Mouse (Mus musculus) neural tube, embryonic 11.5 days (tissue): ENCODE data around the gene Srd5a1. TPM values are rescaled to one million over a fixed set of nuclear protein-coding genes. Genes with fewer than 3 reads are reported as not detected.

ENCODE experiments used
- ATAC-seq: fragments of 200-750 bp; cut with Nextera tagmentation; 2 replicates; pipeline ENCODE4 v1.8.0; 2017; ENCODE audit warnings: moderate number of reproducible peaks, mild to moderate bottlenecking, moderate TSS enrichment, moderate library complexity; ENCODE audit not compliant: insufficient read depth, low FRiP score, low TSS enrichment
- DNase-seq: peaks from one replicate; pipeline ENCODE4 v3.0.0-alpha.2; 2015; ENCODE audit warnings: low spot score
- H3K27ac ChIP-seq: fragments of 300-500 bp; sonication (generic); 2 replicates; pipeline ENCODE4 v1.5.1; 2014; ENCODE audit warnings: low read depth, mild to moderate bottlenecking, low read length
- H3K27me3 ChIP-seq: fragments of 300-500 bp; sonication (generic); 2 replicates; pipeline ENCODE4 v1.6.1; 2014; ENCODE audit warnings: mild to moderate bottlenecking, low read length, mixed read lengths; ENCODE audit not compliant: control insufficient read depth, insufficient read depth
- H3K36me3 ChIP-seq: fragments of 300-500 bp; sonication (generic); 2 replicates; pipeline ENCODE4 v1.6.1; 2014; ENCODE audit warnings: mild to moderate bottlenecking, low read length, moderate library complexity, mixed read lengths; ENCODE audit not compliant: control insufficient read depth, insufficient read depth
- H3K4me1 ChIP-seq: fragments of 300-500 bp; sonication (generic); 2 replicates; pipeline ENCODE4 v1.6.1; 2014; ENCODE audit warnings: low read length, mixed read lengths; ENCODE audit not compliant: control insufficient read depth, insufficient read depth
- H3K4me2 ChIP-seq: fragments of 300-500 bp; sonication (generic); 2 replicates; pipeline ENCODE4 v1.6.1; 2014; ENCODE audit warnings: low read depth, mild to moderate bottlenecking, moderate library complexity
- H3K4me3 ChIP-seq: fragments of 300-500 bp; sonication (generic); 2 replicates; pipeline ENCODE4 v1.5.1; 2014; ENCODE audit warnings: low read depth, low read length
- H3K9ac ChIP-seq: fragments of 300-500 bp; sonication (generic); 2 replicates; pipeline ENCODE4 v1.6.1; 2014; ENCODE audit warnings: mild to moderate bottlenecking, low read length
- H3K9me3 ChIP-seq: fragments of 300-500 bp; sonication (generic); 2 replicates; pipeline ENCODE4 v1.6.1; 2016; ENCODE audit warnings: low read length; ENCODE audit not compliant: control insufficient read depth
- WGBS: fragments of 180-500 bp; shearing (Covaris S2); extraction: QIAGEN DNeasy Blood & Tissue Kit; methylation state at CpG from one replicate; pipeline ENCODE4 v1.1.7; 2014; 5-methylcytosine and 5-hydroxymethylcytosine counted together
- polyA plus RNA-seq: library from polyadenylated mRNA; unstranded; fragments of >200 nt; fragmentation: Nextera tagmentation; extraction: Ambion mirVana; gene quantifications from 2 replicates; pipeline ENCODE4 v1.2.1, GENCODE M21; 2014

Srd5a1 gene
- 26.0 and 27.1 TPM in 2 replicates for polyA plus RNA-seq

- peak; percentile 99 for DNase-seq
- Histone ChIP-seq H3K4me2 (peak within 1 kb of the TSS; percentile 92), H3K4me3 (peak within 1 kb of the TSS; percentile 87), H3K27ac (no peak within 1 kb of the TSS), H3K9ac (peak within 1 kb of the TSS; percentile 75), H3K36me3 (peaks cover 11% of the 10 kb centered on the region), H3K9me3 (no peaks in the 10 kb centered on the region), H3K4me1 (peaks cover 14% of the 10 kb centered on the region), H3K27me3 (no peaks in the 10 kb centered on the region)
- under 1% methylated on average over 68 of the region's 69 CpGs for WGBS
- peak; percentile 99 for ATAC-seq
Observed at GRCm38 (mm10) chr13:69611398-69612174, at the start of gene Srd5a1. Srd5a1 (minus strand) TSS chr13:69611442.

DNA sequence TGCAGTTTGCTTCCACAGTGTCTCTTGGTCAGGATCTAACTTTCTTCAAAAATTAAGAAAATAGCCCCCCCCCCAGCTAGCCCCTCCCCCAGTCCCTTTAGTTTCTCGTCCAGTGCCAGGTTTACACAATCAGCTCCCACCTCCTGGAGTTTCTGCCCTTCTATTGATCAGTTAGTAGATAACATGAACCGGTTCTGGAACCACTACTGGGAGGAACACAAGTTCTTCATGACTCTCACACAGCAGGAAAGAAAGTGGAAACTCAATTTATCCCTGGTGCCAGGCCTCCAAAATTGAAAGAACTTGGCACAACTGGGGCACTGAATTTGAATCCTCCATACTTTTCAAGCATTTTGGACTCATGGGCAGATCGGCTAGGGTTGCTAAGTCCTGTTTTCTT is 43.3 kb upstream of the Srd5a1 start:
- no peaks in the 10 kb centered on the region for H3K4me1 ChIP-seq
- no peak overlapping the region for H3K4me2 ChIP-seq
- H3K36me3 ChIP-seq: no peaks in the 10 kb centered on the region
- H3K9me3 ChIP-seq: no peaks in the 10 kb centered on the region
- H3K27ac ChIP-seq: no peak overlapping the region
- DNase-seq (no peak), ATAC-seq (no peak)
- no peak overlapping the region for H3K4me3 ChIP-seq
- WGBS: 87% methylated on average over 3 of the region's 3 CpGs
- H3K9ac ChIP-seq: no peak overlapping the region
- no peaks in the 10 kb centered on the region for H3K27me3 ChIP-seq

DNA sequence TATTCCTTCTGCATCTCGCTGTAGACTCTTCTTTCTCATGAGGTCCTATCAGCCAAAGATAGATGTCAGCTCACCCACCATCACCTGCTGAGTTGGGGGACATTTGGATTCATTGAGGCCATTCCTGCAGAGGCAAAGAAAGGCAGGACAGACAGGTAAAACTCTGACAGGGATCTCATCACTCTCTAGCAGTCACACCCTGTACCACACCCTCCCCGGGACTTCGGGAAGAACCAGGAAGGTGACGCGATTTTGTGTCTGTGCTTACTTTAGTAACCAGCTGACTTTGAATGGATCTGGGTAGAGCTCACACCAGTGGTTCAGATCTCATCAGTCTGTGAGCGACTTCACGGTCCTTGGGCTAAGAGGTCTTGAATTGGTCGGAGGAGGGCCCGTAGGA is 35.2 kb upstream of the Srd5a1 start:
- Histone ChIP-seq H3K27ac (no peak overlapping the region), H3K9me3 (no peaks in the 10 kb centered on the region), H3K4me1 (no peaks in the 10 kb centered on the region), H3K36me3 (no peaks in the 10 kb centered on the region), H3K4me2 (no peak overlapping the region), H3K9ac (no peak overlapping the region), H3K27me3 (no peaks in the 10 kb centered on the region), H3K4me3 (no peak overlapping the region)
- ATAC-seq (no peak), DNase-seq (no peak)
- WGBS: 88% methylated on average over 9 of the region's 9 CpGs

GRCm38 (mm10) chr13:69645694-69646423 is 34.6 kb upstream of the Srd5a1 start:
- Histone ChIP-seq H3K9ac (no peak overlapping the region), H3K4me3 (no peak overlapping the region), H3K36me3 (no peaks in the 10 kb centered on the region), H3K4me1 (no peaks in the 10 kb centered on the region), H3K27ac (no peak overlapping the region), H3K27me3 (no peaks in the 10 kb centered on the region), H3K4me2 (no peak overlapping the region), H3K9me3 (no peaks in the 10 kb centered on the region)
- WGBS: 63% methylated on average over 13 of the region's 13 CpGs
- DNase-seq: no peak
- no peak for ATAC-seq

DNA sequence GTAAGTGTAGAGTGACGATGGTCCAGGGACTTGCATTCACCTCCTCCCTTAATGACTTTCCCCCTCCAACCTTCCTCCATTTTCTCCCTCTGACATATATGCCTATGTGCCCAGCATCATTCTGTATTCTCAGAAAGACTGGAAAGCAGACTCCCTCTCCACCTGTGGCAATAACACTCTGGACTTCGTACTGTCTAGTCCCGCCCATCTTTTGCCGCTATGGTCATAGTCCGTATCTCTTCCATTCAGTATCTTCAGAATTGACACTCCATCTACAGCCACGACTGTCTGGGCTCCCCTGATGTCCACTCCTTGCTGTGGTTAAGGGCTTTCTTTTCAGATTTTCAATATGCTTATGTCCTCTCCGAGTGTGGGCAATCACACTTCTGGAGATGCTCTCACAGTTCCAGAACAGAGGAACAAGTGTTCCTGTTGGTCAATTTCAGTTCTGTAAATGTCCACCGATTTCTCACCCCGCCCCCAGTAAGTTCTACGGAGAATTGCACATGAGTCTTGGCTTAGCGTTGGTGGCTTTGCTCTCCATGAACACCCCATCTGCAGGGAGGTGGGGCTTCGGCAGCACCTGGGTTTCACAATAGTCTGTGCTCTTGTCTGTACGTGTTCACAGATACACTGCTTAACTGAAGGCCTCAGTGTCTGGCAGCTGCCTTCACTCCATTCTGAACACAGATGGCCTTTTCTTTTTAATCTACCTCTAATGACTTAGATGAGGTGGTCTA is 33.4 kb upstream of the Srd5a1 start:
- ATAC-seq (no peak), DNase-seq (no peak)
- WGBS: 90% methylated on average over 13 of the region's 13 CpGs
- Histone ChIP-seq H3K27me3 (no peaks in the 10 kb centered on the region), H3K4me3 (no peak overlapping the region), H3K9ac (no peak overlapping the region), H3K4me1 (no peaks in the 10 kb centered on the region), H3K36me3 (no peaks in the 10 kb centered on the region), H3K9me3 (no peaks in the 10 kb centered on the region), H3K27ac (no peak overlapping the region), H3K4me2 (no peak overlapping the region)

- H3K36me3 ChIP-seq: no peaks in the 10 kb centered on the region
- no peak overlapping the region for H3K27ac ChIP-seq
- DNase-seq (no peak), ATAC-seq (no peak)
- 93% methylated on average over 2 of the region's 2 CpGs for WGBS
- no peak overlapping the region for H3K9ac ChIP-seq
- no peaks in the 10 kb centered on the region for H3K9me3 ChIP-seq
- H3K4me2 ChIP-seq: no peak overlapping the region
- no peak overlapping the region for H3K4me3 ChIP-seq
- H3K4me1 ChIP-seq: no peaks in the 10 kb centered on the region
- no peaks in the 10 kb centered on the region for H3K27me3 ChIP-seq
Observed at GRCm38 (mm10) chr13:69643937-69644336, 32.7 kb upstream of the Srd5a1 start.

- Histone ChIP-seq H3K9ac (no peak overlapping the region), H3K27me3 (no peaks in the 10 kb centered on the region), H3K4me3 (no peak overlapping the region), H3K9me3 (no peaks in the 10 kb centered on the region), H3K36me3 (no peaks in the 10 kb centered on the region), H3K4me1 (no peaks in the 10 kb centered on the region), H3K27ac (no peak overlapping the region), H3K4me2 (no peak overlapping the region)
- 75% methylated on average over 5 of the region's 5 CpGs for WGBS
- DNase-seq (no peak), ATAC-seq (no peak)
Observed at GRCm38 (mm10) chr13:69642656-69643216, 31.5 kb upstream of the Srd5a1 start.

- Histone ChIP-seq H3K9ac (no peak overlapping the region), H3K4me2 (no peak overlapping the region), H3K36me3 (no peaks in the 10 kb centered on the region), H3K4me1 (no peaks in the 10 kb centered on the region), H3K9me3 (no peaks in the 10 kb centered on the region), H3K4me3 (no peak overlapping the region), H3K27me3 (no peaks in the 10 kb centered on the region), H3K27ac (no peak overlapping the region)
- no peak for ATAC-seq
- 55% methylated on average over 3 of the region's 3 CpGs for WGBS
- no peak for DNase-seq
Observed at GRCm38 (mm10) chr13:69641017-69641416, 29.8 kb upstream of the Srd5a1 start.
